Mouse (Mus musculus): Measurements from ENCODE around the gene Grm8. TPM values are rescaled to one million over a fixed set of nuclear protein-coding genes. Genes with fewer than 3 reads are reported as not detected.

The Grm8 gene
- total and polyA plus RNA-seq, 2 experiments = under 0.01 TPM; not detected in 1

DNA sequence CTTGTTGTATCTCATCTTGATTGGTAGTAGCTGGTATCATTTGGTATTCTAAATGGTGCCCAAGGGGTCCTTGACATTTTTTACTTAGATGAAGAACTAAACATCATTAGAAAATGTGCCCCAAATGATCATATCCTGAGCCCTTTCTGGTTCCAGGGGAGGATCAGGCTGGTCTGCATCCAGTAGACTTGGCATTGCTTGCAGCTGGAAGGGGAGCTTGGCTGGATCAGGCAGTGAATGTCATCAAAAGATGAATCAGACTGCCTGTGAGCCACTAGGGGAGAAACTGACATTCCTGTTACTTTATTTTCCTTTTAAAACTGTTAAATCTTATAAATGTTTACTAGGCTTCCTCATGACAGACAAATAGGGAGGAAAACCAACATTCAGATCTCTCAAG, 894.6 kb downstream of the Grm8 start:
- H3K9ac ChIP-seq (ENCODE audit: low read depth, low read length) = no peak overlapping the region
- TF ChIP-seq POLR2A (IDR thresholded peaks at IDR 0.05; ENCODE audit: extremely low read depth, insufficient read depth, low read length) (no peak), CTCF (IDR thresholded peaks at IDR 0.05; ENCODE audit: low read depth, low read length) (no peak)
- no peaks in the 10 kb centered on the region for H3K79me2 ChIP-seq (ENCODE audit: control insufficient read depth, insufficient read depth, low read length)
- no peaks in the 10 kb centered on the region for H3K36me3 ChIP-seq (ENCODE audit: control insufficient read depth, insufficient read depth, low read length)
- no peaks in the 10 kb centered on the region for H3K4me1 ChIP-seq (ENCODE audit: control insufficient read depth, insufficient read depth, low read length)
- H3K27me3 ChIP-seq (ENCODE audit: control insufficient read depth, insufficient read depth, low read length) = no peaks in the 10 kb centered on the region
- no peak for DNase-seq (ENCODE audit: extremely low read depth, low read depth, low spot score)
- no peak overlapping the region for H3K27ac ChIP-seq (replicated peaks; ENCODE audit: insufficient read depth, low read depth, low read length)
- H3K4me3 ChIP-seq (ENCODE audit: insufficient read depth, low read depth, low read length) = no peak overlapping the region

GRCm38 (mm10) chr6:27239968-27240367, 895.0 kb downstream of the Grm8 start:
- TF ChIP-seq POLR2A (IDR thresholded peaks at IDR 0.05; ENCODE audit: extremely low read depth, insufficient read depth, low read length) = no peak
- no peak for TF ChIP-seq CTCF (IDR thresholded peaks at IDR 0.05; ENCODE audit: low read depth, low read length)
- Histone ChIP-seq H3K79me2 (ENCODE audit: control insufficient read depth, insufficient read depth, low read length) (no peaks in the 10 kb centered on the region), H3K4me3 (ENCODE audit: insufficient read depth, low read depth, low read length) (no peak overlapping the region), H3K27ac (replicated peaks; ENCODE audit: insufficient read depth, low read depth, low read length) (no peak overlapping the region), H3K9ac (ENCODE audit: low read depth, low read length) (no peak overlapping the region), H3K36me3 (ENCODE audit: control insufficient read depth, insufficient read depth, low read length) (no peaks in the 10 kb centered on the region), H3K27me3 (ENCODE audit: control insufficient read depth, insufficient read depth, low read length) (no peaks in the 10 kb centered on the region), H3K4me1 (ENCODE audit: control insufficient read depth, insufficient read depth, low read length) (no peaks in the 10 kb centered on the region)
- WGBS = 50% methylated on average over 2 of the region's 2 CpGs
- no peak for DNase-seq (ENCODE audit: extremely low read depth, low read depth, low spot score)

Measured in liver, adult 2 months (tissue).